Mouse (Mus musculus) midbrain, postnatal 0 days (tissue): ENCODE measurements around the gene Vps26a. TPM values are rescaled to one million over a fixed set of nuclear protein-coding genes. Genes with fewer than 3 reads are reported as not detected.

Source experiments
- ATAC-seq: fragments of 200-750 bp; cut with Nextera tagmentation; 2 replicates; pipeline ENCODE4 v1.8.0; 2017; ENCODE audit warnings: moderate number of reproducible peaks, mild to moderate bottlenecking, moderate TSS enrichment, moderate library complexity; ENCODE audit not compliant: low FRiP score
- DNase-seq: peaks from one replicate; pipeline ENCODE4 v3.0.0-alpha.2; 2015; ENCODE audit warnings: low spot score
- H3K27ac ChIP-seq: fragments of 300-500 bp; sonication (generic); 2 replicates; pipeline ENCODE4 v1.5.1; 2014; ENCODE audit warnings: low read depth, mild to moderate bottlenecking, low read length, mixed read lengths
- H3K27me3 ChIP-seq: fragments of 300-500 bp; sonication (generic); 2 replicates; pipeline ENCODE4 v1.6.1; 2014; ENCODE audit warnings: low read length, control low read depth, mixed read lengths; ENCODE audit not compliant: insufficient read depth
- H3K36me3 ChIP-seq: fragments of 300-500 bp; sonication (generic); 2 replicates; pipeline ENCODE4 v1.6.1; 2014; ENCODE audit warnings: low read length, control low read depth, mixed read lengths; ENCODE audit not compliant: insufficient read depth
- H3K4me1 ChIP-seq: fragments of 300-500 bp; sonication (generic); 2 replicates; pipeline ENCODE4 v1.6.1; 2014; ENCODE audit warnings: mild to moderate bottlenecking, control low read depth, antibody characterized with exemption, low read length, mixed read lengths; ENCODE audit not compliant: insufficient read depth
- H3K4me2 ChIP-seq: fragments of 300-500 bp; sonication (generic); 2 replicates; pipeline ENCODE4 v1.6.1; 2014; ENCODE audit warnings: low read depth, mild to moderate bottlenecking, low read length, mixed read lengths; ENCODE audit not compliant: poor library complexity, severe bottlenecking
- H3K4me3 ChIP-seq: fragments of 300-500 bp; sonication (generic); 2 replicates; pipeline ENCODE4 v1.5.1; 2014; ENCODE audit warnings: low read depth, mild to moderate bottlenecking, low read length, moderate library complexity
- H3K9ac ChIP-seq: fragments of 300-500 bp; sonication (generic); replicated peaks from 2 replicates; pipeline ENCODE4 v1.6.1; 2014; ENCODE audit warnings: mild to moderate bottlenecking, low read length, moderate library complexity, mixed read lengths; ENCODE audit not compliant: poor library complexity, severe bottlenecking
- H3K9me3 ChIP-seq: fragments of 300-500 bp; sonication (generic); 2 replicates; pipeline ENCODE4 v1.6.1; 2016; ENCODE audit warnings: low read length, control low read depth
- CTCF ChIP-seq: IDR thresholded peaks from 2 replicates; pipeline ENCODE4 v1.5.1; 2016; ENCODE audit warnings: antibody characterized with exemption, mild to moderate bottlenecking
- WGBS: fragments of 180-500 bp; shearing (Covaris S2); extraction: QIAGEN DNeasy Blood & Tissue Kit; methylation state at CpG from one replicate; pipeline ENCODE4 v1.1.7; 2014; 5-methylcytosine and 5-hydroxymethylcytosine counted together
- polyA plus RNA-seq: library from polyadenylated mRNA; unstranded; fragments of >200 nt; fragmentation: Nextera tagmentation; extraction: Ambion mirVana; gene quantifications from 2 replicates; pipeline ENCODE4 v1.2.1, GENCODE M21; 2015
- total RNA-seq: library from RNA; depleted of rRNA; stranded (reverse); fragments of >200 nt; gene quantifications from 2 replicates; pipeline ENCODE4 v1.2.3, GENCODE M21; 2014; rRNA removed

Gene Vps26a
- 28.6 and 31.4 TPM in 2 replicates for total RNA-seq
- polyA plus RNA-seq, result 41.8 and 42.6 TPM in 2 replicates

GRCm38 (mm10) chr10:62486618-62487415, at the start of gene Vps26a:
TSS of gene Vps26a (minus strand) at chr10:62486805.
- Histone ChIP-seq H3K9ac (peak within 1 kb of the TSS; percentile 92), H3K4me2 (peak within 1 kb of the TSS; percentile 73), H3K9me3 (no peaks in the 10 kb centered on the region), H3K4me1 (no peaks in the 10 kb centered on the region), H3K36me3 (no peaks in the 10 kb centered on the region), H3K4me3 (peak within 1 kb of the TSS; percentile 94), H3K27ac (peak within 1 kb of the TSS; percentile 84), H3K27me3 (no peaks in the 10 kb centered on the region)
- no peak for TF ChIP-seq CTCF
- ATAC-seq, result peak; percentile 90
- WGBS, result 0% methylated on average over 42 of the region's 59 CpGs
- DNase-seq, result peak; percentile 99

DNA sequence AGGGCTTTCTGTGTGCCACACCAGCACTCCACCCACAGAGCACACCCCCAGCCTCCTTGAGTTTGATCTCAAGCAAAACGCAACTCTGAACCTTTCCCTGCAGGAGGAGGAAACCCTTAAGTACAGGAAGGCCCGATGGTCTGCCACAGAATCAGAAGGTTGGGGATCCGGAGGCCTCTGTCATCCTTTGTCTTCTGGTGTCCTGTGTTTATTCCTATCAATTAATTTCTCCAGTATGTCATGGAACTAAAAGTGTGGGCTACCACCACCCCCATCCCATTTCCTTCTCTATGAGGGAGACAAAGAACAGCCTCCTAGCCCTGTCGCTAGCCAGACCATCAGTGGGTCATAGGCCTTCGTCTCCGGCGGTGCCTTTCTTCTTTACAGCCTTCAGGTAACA, 47.9 kb upstream of the Vps26a start:
- no peaks in the 10 kb centered on the region for H3K36me3 ChIP-seq
- no peak for TF ChIP-seq CTCF
- no peak for DNase-seq
- no peak overlapping the region for H3K27ac ChIP-seq
- 81% methylated on average over 7 of the region's 7 CpGs for WGBS
- no peak overlapping the region for H3K9ac ChIP-seq
- no peak overlapping the region for H3K4me3 ChIP-seq
- no peak overlapping the region for H3K4me2 ChIP-seq
- H3K9me3 ChIP-seq, result no peaks in the 10 kb centered on the region
- no peaks in the 10 kb centered on the region for H3K4me1 ChIP-seq
- no peaks in the 10 kb centered on the region for H3K27me3 ChIP-seq
- no peak for ATAC-seq

DNA sequence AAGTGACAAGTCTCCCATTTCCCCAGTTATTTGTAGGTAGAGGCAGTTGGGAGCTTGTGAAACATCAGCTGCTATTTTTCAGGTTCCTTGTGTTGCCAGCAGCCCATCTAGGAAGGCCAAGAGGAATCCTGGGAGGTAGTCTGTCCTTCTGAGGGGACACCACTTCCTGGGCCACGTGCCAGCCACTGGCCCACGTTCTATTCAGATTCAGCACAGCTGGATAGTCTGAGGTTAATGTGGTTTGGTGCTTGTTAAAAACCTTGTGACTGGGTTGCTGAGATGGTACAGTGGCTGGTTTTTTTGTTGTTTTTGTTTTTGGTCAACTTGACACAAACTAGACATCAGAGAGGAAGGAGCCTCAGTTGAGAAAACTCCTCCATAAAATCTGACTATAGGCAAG, 46.2 kb upstream of the Vps26a start:
- H3K9ac ChIP-seq, result no peak overlapping the region
- no peak for TF ChIP-seq CTCF
- no peak for DNase-seq
- no peak overlapping the region for H3K4me2 ChIP-seq
- no peaks in the 10 kb centered on the region for H3K27me3 ChIP-seq
- H3K36me3 ChIP-seq, result no peaks in the 10 kb centered on the region
- 43% methylated on average over 2 of the region's 2 CpGs for WGBS
- H3K27ac ChIP-seq, result no peak overlapping the region
- H3K4me1 ChIP-seq, result no peaks in the 10 kb centered on the region
- H3K4me3 ChIP-seq, result no peak overlapping the region
- H3K9me3 ChIP-seq, result no peaks in the 10 kb centered on the region
- no peak for ATAC-seq

DNA sequence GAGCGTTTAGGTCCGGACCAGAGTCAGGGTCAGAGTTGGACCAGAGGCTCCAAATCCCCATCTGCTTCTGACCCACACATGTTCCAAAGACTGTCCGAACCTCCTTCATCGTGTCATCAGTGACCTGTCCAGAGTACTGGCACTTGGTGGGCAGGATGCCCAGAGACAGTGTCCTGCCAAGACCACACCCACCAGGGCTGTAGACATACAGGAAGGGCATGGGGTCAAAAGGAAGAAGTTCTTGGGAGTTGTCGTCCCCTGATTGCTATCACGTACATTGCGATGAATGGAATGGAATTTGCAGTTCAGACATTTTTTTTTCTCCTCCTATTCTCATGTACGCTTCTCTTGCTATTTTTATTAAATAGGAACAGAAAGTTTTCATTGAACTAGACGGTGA, 43.6 kb upstream of the Vps26a start:
- no peak for TF ChIP-seq CTCF
- WGBS, result 82% methylated on average over 9 of the region's 9 CpGs
- Histone ChIP-seq H3K27ac (no peak overlapping the region), H3K9me3 (no peaks in the 10 kb centered on the region), H3K4me2 (no peak overlapping the region), H3K36me3 (no peaks in the 10 kb centered on the region), H3K9ac (no peak overlapping the region), H3K4me1 (no peaks in the 10 kb centered on the region), H3K4me3 (no peak overlapping the region), H3K27me3 (no peaks in the 10 kb centered on the region)
- DNase-seq (no peak), ATAC-seq (no peak)

- H3K9ac ChIP-seq, result no peak within 1 kb of the TSS
- no peak within 1 kb of the TSS for H3K27ac ChIP-seq
- no peaks in the 10 kb centered on the region for H3K4me1 ChIP-seq
- H3K9me3 ChIP-seq, result no peaks in the 10 kb centered on the region
- H3K4me3 ChIP-seq, result no peak within 1 kb of the TSS
- H3K36me3 ChIP-seq, result no peaks in the 10 kb centered on the region
- no peaks in the 10 kb centered on the region for H3K27me3 ChIP-seq
- no peak for ATAC-seq
- DNase-seq, result no peak
- WGBS, result 86% methylated on average over 14 of the region's 14 CpGs
- no peak for TF ChIP-seq CTCF
- H3K4me2 ChIP-seq, result no peak within 1 kb of the TSS
Observed at GRCm38 (mm10) chr10:62527351-62527750, 40.7 kb upstream of the Vps26a start, which contains the start of gene Srgn. TSS of gene Srgn (minus strand) at chr10:62527451.

DNA sequence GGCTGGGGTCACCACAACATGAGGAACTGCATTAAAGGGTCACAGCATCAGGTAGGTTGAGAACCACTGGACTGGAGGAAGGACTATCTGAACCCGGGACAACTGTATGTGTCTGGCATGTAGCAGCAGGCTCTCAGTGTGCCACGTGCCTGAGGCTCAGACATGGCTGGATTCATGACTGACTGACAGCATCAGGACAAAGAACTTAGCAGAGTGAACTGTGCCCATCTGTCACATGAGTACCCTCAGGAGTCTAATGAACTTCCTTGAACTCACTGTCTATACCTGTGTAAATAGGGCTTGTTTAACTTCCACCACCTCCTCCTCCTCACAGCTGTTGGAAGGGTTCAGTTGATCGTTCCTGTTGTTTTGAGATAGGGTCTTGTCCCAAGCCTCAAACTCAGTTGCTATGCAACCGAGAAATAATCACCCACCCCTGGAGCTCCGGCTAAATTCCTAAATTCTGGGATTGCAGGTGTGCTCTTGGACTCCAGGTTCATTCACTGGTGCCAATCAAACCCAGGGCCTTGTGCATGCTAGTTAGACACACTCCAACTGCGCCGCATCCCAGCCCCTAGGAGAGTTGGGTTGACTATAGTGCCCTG, 35.8 kb upstream of the Vps26a start:
- Histone ChIP-seq H3K4me3 (no peak overlapping the region), H3K4me1 (no peaks in the 10 kb centered on the region), H3K9ac (no peak overlapping the region), H3K9me3 (no peaks in the 10 kb centered on the region), H3K36me3 (no peaks in the 10 kb centered on the region), H3K27me3 (no peaks in the 10 kb centered on the region), H3K27ac (no peak overlapping the region), H3K4me2 (no peak overlapping the region)
- no peak for DNase-seq
- no peak for ATAC-seq
- 72% methylated on average over 7 of the region's 7 CpGs for WGBS
- no peak for TF ChIP-seq CTCF
